Mouse (Mus musculus): ENCODE data around the gene Akna. TPM values are rescaled to one million over a fixed set of nuclear protein-coding genes. Genes with fewer than 3 reads are reported as not detected.

The Akna gene
- total RNA-seq, 2 experiments from 2014 or later: 3.3 TPM

DNA sequence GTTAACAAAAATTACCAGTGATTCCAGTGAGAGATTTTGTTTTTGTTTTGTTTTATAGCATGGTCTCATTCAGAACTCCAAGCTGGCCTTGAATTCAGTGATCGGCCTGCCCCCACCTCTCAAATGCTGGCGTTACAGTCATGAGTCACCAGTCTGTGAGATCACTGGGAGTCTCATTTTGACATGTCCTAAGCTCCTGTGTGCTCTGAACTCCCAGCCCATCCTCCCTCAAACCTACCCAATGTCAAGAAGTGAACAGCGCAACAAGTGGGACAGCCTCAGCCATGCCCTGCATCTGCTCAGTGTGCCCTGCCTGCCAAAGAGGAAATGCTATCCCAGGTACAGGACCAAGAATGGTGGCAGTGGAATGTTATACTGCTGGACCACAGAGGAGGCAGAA, 17.9 kb downstream of the Akna start:
- no peak for DNase-seq (ENCODE audit: low spot score in 2 of 2)

DNA sequence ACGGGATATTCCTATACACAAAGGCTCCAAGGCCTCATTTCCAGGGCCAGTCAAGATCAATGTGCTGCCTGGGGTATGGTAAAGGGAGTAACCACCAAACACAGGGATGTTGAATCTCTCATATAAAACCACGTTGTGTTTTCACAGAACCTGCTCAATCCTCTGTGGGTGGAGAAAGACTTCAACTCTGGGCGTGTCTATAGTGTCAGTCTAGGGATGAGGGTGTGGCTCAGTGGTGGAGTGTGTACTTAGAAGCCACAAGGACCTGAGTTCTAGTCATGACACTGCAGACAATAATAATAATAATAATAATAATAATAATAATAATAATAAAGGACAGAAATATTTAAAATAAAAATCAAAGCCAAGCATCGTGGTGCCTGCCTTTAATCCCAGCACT, 18.9 kb downstream of the Akna start:
- no peak for DNase-seq (ENCODE audit: low spot score in 2 of 2)

DNA sequence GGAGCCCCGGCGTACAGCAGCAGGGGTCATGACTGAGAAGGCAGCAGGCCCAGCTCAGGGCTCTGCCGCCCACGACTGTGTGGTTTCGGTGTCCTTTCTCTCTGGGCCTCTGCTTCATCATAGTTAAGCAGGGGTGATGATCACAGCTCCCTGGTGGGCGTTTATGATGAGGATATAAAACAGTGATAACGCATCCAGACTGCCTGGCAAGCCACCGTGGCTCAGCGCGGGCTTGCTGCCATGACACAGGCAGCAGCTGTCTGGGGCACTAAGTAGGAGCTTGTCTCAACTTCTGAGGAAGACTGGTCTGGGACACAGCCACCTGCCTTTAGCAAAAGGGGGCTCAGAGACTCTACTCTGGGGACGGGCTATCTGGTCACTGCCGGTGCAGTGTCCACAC, 19.7 kb downstream of the Akna start:
- DNase-seq (ENCODE audit: low spot score in 2 of 2): no peak

DNA sequence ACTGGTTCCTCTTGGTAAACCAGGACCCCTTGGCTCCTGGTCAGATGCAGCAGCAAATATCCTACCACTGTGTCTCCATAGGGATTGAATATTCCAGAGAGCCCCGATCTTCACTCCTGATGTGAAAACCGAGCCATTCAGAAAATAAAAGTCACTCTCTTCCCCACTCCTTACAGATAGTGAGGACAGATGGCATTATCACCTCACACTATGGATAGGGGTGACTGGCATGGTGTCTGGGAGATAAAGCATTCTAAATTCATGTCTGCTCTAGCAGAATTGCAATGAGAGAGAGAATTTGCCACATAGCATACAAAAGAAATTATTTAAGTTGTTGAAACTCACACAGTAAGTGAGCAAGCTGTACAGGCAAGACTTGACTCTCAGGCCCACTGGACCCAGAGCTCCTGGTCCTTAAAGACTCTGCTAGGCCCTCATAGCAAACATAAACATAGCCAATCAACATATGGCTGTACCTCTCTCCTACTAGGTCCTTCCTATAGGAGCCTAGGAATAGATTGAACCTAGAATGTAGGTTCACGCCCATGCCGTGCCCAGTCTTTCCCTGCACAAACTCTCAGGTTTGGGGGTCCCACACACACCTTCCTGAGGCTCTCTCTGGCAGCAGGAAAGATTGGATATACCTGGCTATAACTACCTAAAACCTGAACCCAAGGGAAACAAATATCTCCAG, 20.3 kb downstream of the Akna start:
- no peak for DNase-seq (ENCODE audit: low spot score in 2 of 2)

DNA sequence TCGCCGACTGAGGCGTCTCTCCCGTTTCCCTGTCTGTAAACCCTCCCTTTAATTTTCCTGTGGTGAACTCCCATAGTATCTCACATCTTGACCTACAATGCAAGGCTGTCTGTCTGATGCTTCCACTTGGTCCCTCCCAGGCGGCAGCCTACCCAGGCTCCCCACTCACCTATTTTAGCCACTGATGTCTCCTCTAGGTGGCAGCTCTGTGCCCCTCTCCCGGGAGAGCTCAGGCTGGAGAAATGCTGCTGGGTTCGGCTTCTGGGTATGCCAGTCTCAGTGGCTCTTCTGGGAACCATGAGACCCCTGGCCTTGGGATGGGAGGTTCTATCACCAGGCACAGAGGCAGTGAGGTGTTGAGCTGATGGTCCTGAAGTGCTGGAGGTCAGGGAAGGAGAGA, 25.7 kb downstream of the Akna start:
- DNase-seq (ENCODE audit: low spot score in 2 of 2): no peak

DNA sequence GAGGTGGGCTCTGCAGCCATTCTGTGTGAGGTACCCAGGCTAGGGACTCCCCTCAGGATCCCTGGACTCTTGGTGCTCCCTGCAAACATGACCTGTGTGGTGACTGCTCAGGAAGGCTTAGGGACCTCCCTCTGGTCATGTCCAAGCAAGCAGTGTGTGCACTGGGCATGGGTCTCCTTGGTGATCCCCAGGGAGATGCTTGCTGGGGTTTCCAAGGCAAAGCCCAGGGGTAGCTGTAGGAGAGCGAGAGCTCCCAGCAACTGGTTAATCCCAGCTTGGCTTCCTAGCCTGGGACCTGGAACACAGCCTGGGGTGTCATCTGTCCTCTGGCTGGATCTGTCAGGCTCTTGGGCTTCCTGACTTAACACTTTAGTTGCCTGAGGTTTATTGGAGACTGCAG, 27.8 kb downstream of the Akna start:
- no peak for DNase-seq (ENCODE audit: low spot score in 2 of 2)

DNA sequence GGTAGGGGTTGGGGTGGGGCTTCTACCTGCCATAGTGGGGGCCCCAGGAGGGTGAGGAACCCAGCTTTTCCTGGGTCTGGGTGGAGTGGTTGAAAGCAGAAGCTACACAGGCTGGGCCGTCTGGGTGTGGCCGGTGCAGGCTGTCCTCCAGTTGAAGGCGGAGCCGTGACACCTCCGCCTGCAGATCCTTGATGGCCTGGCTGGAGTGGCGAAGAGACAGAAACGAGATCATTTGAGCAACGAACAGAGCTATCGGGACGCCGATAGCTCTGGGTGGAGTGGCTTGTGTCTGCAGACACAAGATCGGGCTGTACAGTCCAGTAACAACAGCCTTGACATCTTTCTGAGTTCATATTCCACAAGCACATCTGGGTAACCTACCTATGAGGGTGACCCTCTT, 28.8 kb downstream of the Akna start:
- no peak for DNase-seq (ENCODE audit: low spot score in 2 of 2)

DNA sequence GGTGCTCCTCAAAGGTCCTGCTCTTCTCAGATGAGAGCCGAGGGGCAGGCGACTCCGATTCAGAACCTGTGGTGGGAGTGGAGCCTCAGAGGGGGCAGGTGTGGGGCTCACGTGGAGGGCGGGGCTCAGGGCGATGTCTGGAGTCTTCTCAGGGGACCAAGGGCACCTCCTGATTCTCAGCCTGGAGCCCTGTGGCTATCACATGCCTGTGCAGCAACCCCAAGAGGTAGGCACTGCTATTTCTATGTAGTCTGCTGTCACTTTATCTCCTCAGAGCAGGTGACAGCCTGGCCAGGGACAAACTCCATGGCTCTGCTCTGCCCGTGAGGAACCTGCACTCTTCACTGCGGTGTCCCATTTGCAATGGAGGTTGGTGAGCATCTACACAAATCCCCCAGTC, 29.8 kb downstream of the Akna start:
- DNase-seq (ENCODE audit: low spot score in 2 of 2): no peak

DNA sequence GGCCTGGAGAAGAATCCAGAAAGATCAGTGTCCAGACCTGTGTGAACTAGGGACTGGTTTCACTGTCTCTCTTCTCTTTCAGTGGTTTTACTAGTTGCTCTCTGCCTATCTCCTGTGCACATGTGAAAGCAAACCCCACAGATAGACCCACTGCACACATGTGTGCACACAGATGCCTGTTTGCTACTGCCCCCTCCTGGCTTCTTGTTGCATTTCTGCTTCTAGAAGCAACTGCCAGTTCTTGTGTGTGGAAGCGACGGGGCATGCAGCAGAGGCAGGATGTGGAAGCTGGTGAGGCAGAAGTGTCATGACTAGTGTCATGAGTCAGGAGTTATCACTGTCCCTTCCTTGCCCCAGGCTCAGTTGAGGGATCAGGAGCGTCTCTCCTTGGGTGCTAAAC, 31.3 kb downstream of the Akna start:
- DNase-seq (ENCODE audit: low spot score in 2 of 2): peak in 1 of 2 experiments; percentile 41

DNA sequence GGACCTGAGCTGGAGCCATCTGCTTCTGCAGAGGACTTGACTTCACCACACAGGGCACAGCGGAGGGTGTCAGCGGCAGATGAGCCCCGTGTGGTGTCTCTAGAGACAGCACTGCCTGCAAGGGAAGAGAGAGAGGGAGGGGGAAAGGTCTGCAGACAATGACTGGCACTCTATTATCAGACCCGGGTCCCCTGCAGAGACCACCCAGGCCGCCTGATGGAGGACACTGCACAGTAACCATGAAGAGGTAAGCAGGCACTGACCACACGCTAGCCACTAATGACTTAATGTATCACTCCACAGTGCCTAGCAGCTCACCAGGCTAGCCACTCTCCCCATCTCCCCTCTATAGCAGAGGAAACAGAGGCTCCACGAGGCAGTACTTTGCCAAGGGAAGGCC, 32.3 kb downstream of the Akna start:
- no peak for DNase-seq (ENCODE audit: low spot score in 2 of 2)

DNA sequence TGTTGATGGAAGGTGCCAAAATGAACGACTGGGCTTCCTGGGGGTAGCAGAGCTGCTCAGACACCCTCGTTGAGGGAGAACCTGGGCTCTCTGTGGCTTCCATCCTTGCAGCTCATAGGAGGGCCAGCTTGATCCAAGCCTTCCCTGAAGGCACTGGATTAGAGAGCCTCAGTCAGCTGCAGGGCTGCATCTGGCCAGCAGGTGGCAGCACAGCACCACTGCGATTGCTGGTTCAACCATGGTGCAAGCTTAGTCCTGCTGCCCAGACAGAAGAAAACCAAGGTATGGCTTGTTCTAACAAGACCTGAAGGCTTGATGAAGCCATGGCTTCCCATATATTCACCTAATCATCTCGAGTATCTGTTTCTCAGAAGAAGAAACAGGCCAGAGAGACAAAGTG, 34.6 kb downstream of the Akna start:
- DNase-seq (ENCODE audit: low spot score in 2 of 2): peak; percentile 89 to 95

DNA sequence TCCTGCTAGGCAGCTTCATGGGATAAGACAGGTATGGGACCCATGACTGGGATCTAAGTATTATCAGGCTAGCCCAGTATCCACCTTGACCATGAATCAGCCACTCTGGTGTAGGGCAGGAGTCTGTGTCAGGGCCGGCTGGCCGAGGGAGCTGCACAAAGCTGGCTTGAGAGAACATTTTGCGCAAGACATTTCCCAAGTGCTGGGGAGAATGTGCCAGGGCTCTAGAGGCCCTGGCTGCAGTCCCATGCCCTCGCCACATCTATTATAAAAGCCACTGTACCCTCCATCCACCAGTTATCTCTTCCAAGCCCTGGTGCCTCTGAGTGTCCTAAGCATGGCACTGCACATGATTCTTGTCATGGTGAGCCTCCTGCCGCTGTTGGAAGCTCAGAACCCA, 41.0 kb downstream of the Akna start, which contains the start of gene Orm2:
TSS of gene Orm2 (plus strand) at position 300 of the 400 bp plus-strand sequence.
- no peak for DNase-seq (ENCODE audit: low spot score in 2 of 2)

DNA sequence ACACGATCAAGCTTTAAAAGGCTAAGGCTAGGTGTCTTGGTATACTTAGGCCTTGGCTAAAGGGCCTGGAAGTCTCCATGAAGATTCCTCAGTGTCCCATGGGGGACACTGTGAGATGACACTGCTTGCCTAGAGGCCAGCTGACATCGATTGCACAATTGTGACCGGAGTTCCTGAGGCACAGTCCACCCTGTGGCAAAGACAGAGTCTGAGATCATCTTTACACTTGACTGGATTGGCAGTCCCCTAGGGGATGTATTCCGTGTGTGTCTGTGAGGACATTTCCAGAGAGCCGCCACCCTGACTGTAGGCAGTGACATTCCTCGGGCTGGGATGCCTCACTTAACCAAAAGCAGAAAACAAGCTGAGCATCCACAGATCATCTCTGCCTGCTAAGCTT, 43.3 kb downstream of the Akna start:
- no peak for DNase-seq (ENCODE audit: low spot score in 2 of 2)

DNA sequence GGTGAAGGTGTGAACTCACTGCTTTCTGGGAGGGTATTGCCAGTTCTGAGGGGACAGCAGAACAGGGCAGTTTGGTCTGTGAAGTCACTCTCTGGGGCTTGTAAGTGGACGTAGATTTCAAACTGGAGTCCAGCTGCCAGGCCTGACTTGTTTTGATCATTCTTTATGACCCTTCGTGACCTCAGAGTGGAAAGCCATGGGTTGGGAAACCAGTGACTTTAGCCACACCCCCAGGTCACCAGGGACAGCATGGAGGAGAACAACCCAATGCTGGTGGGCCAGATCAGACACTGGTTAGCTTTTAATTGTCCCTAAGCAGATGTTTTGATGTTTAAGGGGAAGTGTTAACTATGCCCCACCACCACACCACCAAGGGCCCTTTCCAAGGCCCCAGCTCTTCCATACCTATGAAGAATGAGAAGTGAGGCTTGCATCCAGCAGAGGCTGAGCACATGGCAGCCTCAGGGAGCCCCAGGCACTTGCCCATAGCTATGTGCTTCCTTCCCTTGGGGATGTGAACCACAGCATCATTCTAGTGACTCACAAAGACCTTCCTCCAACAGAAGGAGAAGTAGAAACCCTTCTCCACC, 46.1 kb downstream of the Akna start:
- DNase-seq (ENCODE audit: low spot score in 2 of 2): no peak

DNA sequence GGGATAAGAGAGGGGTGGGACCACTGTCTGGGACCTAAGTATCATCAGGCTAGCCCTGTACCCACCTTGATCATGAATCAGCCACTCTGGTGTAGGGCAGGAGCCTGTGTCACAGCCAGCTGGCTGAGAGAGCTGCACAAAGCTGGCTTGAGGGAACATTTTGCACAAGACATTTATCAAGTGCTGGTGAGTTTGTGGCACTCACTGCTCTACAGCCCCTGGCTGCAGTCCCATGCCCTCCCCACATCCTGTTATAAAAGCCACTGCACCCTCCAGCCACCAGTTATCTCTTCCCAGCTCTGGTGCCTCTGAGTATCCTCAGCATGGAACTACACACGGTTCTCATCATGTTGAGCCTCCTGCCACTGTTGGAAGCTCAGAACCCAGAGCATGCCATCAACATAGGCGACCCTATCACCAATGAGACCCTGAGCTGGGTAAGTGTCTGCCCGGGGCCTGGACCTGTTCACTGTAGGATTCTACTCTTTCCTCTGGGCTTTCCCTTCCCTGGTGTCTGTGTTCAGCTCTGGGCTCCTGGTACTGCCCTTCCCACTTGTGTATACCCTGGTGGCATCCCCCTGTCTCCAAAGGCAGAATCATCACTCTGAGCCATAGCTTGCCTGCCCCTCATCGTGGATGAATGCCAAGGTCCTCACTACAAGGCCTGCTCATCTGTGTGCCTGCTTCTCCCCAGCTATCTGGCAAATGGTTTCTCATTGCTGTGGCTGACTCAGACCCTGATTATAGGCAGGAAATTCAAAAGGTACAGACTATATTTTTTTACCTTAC, 47.1 kb downstream of the Akna start, which contains the start of gene Orm3:
TSS of gene Orm3 (plus strand) at position 286 of the 789 bp plus-strand sequence.
- no peak for DNase-seq (ENCODE audit: low spot score in 2 of 2)

DNA sequence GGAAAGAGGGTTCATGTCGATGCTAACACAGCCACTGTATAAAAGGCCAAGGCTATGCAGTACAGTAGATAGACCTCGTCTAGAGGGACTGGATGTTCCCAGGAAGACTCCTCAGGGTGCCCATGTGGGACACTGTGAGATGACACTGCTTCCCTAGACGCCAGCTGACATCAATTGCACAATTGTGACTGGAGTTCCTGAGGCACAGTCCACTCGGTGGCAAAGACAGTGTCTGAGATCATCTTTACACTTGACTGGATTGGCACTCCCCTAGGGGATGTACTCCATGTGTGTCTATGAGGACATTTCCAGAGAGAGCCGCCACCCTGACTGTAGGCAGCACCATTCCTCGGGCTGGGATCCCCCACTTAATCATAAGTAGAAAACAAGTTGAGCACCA, 54.6 kb downstream of the Akna start:
- no peak for DNase-seq (ENCODE audit: low spot score in 2 of 2)

DNA sequence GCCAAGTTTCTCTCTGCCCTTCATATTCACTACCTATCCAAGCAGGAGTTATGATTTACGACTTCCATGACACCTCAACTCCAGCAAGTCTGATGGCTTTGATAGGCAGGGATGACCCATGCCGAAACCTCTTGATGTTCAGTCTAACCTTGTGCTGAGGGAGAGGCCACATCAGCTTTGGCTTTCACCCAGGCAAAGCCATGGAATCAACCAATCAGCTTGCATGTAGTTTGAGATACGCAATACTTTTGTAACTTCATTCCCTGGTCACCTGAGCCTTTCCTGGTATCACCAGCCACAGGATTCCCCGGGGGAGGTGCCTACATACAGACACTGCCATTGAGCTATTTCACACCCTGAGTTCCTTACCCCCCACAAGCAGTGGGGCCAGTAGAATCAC, 56.5 kb downstream of the Akna start:
- no peak for DNase-seq (ENCODE audit: low spot score in 2 of 2)

DNA sequence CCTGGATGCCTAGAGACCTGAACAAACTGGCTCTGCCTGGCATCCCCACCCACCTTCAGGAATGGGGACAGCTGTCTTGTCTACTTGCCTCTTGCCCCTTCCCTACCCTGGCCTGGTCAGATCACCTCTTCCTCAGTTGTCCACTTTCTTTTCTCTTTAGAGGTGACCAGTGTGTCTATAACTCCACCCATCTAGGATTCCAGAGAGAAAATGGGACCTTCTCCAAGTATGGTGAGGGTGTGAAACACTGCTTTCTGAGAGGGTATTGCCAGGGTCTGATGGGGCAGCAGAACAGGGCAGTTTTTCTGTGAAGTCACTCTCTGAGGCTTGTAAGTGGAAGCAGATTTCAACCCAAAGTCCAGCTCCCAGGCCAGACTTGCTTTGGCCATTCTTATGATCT, 57.9 kb downstream of the Akna start:
- DNase-seq (ENCODE audit: low spot score in 2 of 2): no peak

DNA sequence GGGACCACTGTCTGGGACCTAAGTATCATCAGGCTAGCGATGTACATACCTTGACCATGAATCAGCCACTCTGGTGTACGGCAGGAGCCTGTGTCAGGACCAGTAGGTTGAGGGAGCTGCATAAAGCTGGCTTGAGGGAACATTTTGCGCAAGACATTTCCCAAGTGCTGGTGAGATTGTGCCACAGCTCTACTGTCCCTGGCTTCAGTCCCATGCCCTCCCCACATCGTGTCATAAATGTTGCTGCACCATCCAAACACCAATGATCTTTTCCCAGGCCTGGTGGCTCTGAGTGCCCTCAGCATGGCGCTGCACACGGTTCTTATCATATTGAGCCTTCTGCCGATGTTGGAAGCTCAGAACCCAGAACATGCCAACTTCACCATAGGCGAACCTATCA, 58.9 kb downstream of the Akna start, which contains the start of gene Orm1:
TSS of gene Orm1 (plus strand) at position 266 of the 400 bp plus-strand sequence.
- no peak for DNase-seq (ENCODE audit: low spot score in 2 of 2)

DNA sequence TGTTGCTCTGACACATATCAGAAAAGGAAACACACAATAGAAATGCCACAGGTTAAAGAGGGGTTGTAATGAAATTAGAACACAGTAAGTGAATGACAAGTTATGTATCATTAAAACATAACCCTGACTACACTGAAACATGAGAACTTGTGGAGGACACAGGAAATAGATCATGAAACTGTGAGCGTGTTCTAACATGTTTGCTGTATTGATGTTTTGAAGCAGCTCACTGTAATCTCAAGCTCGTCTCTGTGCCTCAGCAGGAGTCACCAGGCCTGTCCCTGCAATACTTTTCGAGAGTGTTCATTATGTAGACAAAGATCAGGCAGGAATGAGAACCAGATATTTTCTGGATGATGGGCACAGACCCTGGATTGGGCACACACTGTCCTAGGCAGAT, 59.5 kb downstream of the Akna start:
- DNase-seq (ENCODE audit: low spot score in 2 of 2): no peak

DNA sequence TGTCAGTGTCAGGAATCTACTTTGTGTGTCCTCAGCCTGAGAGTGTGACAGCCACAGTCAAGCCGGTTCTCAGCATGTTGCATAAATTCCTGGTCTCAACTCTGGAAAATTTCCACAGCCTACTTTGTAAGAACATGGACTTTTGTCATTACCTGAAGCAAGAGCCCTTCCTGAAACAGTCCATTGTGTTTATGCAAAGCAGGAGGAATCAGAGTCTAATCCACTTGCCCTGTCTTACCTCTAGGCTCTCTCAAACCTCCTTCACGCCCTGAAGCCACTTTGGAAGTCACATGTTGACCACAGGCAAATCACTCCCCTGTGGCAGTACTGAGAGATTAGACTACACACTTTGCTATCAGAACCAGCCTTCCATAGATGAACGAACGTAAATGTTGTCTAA, 60.7 kb downstream of the Akna start:
- DNase-seq (ENCODE audit: low spot score in 2 of 2): no peak

DNA sequence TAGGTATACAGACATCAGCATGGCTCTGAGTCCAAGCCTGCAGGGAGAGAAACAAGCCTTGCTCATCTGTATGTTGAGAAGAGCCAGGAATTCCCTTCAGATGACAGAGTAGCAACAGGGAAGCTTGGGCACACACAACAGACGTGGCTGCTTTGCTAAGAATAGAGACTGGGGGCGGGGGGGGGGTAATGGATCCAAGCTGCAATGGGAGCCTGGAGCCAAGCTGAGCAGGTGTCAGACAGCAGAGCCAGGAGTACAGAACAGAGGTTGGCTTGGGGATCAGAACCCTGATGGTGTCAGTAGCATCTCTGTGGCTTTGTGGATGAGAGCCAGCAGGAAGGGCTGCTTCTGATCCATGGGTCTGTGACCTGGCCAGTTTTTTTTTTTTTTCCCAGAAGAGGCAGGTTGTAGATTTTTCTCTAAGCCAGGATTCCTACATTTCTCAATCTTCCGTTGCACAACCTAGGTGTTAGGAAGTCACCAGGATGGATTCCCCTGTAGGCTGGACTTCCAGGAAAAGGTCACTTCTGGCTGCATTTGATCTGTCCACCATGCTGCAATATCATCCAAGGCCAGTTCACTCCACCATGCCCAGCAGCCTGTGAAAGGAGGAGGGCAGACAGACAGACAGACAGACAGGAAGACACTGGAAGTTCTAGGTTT, 64.6 kb downstream of the Akna start:
- DNase-seq (ENCODE audit: low spot score in 2 of 2): no peak
